Mouse (Mus musculus) midbrain, embryonic 10.5 days (tissue): ENCODE measurements around the gene 4930562C15Rik. TPM values are rescaled to one million over a fixed set of nuclear protein-coding genes. Genes with fewer than 3 reads are reported as not detected.

Experiments
- DNase-seq: peaks from one replicate; pipeline ENCODE4 v3.0.0-alpha.2; 2017; ENCODE audit warnings: low spot score
- H3K27ac ChIP-seq: fragments of 300-500 bp; sonication (generic); replicated peaks from 2 replicates; pipeline ENCODE4 v1.5.1; 2016; ENCODE audit warnings: mild to moderate bottlenecking
- H3K27me3 ChIP-seq: fragments of 300-500 bp; sonication (generic); 2 replicates; pipeline ENCODE4 v1.6.1; 2016; ENCODE audit warnings: low read depth, mild to moderate bottlenecking; ENCODE audit not compliant: poor library complexity, severe bottlenecking
- H3K36me3 ChIP-seq: fragments of 300-500 bp; sonication (generic); 2 replicates; pipeline ENCODE4 v1.6.1; 2016; ENCODE audit warnings: mild to moderate bottlenecking, moderate library complexity
- H3K4me1 ChIP-seq: fragments of 300-500 bp; sonication (generic); 2 replicates; pipeline ENCODE4 v1.6.1; 2016
- H3K4me3 ChIP-seq: fragments of 300-500 bp; sonication (generic); 2 replicates; pipeline ENCODE4 v1.5.1; 2016; ENCODE audit warnings: mild to moderate bottlenecking, moderate library complexity
- H3K9me3 ChIP-seq: fragments of 300-500 bp; sonication (generic); replicated peaks from 2 replicates; pipeline ENCODE4 v1.6.1; 2016; ENCODE audit warnings: mild to moderate bottlenecking
- WGBS: fragments of 180-500 bp; shearing (Covaris S2); methylation state at CpG from one replicate; pipeline ENCODE4 v1.1.7; 2016; 5-methylcytosine and 5-hydroxymethylcytosine counted together
- polyA plus RNA-seq: library from polyadenylated mRNA; unstranded; fragments of >200 nt; fragmentation: Nextera tagmentation; extraction: Ambion mirVana; gene quantifications from 2 replicates; pipeline ENCODE4 v1.2.1, GENCODE M21; 2016

Gene 4930562C15Rik
- polyA plus RNA-seq, 1 experiment from 2014 or later = 0.30 TPM

- DNase-seq = no peak
- H3K4me1 ChIP-seq = peaks cover 4% of the 10 kb centered on the region; the same call in 1 of the 2 replicates
- H3K9me3 ChIP-seq = no peaks in the 10 kb centered on the region
- H3K4me3 ChIP-seq = no peak overlapping the region
- no peaks in the 10 kb centered on the region for H3K27me3 ChIP-seq
- 87% methylated on average over 6 of the region's 6 CpGs for WGBS
- H3K27ac ChIP-seq = no peak overlapping the region
- peaks cover 11% of the 10 kb centered on the region for H3K36me3 ChIP-seq
Observed at GRCm38 (mm10) chr16:4903491-4904102, 68.4 kb downstream of the 4930562C15Rik start.

GRCm38 (mm10) chr16:4904878-4905277 lies 69.7 kb downstream of the 4930562C15Rik start:
- Histone ChIP-seq H3K27me3 (no peaks in the 10 kb centered on the region), H3K4me3 (no peak overlapping the region), H3K27ac (no peak overlapping the region), H3K9me3 (no peaks in the 10 kb centered on the region), H3K36me3 (peaks cover 24% of the 10 kb centered on the region), H3K4me1 (peaks cover 4% of the 10 kb centered on the region; the same call in 1 of the 2 replicates)
- no peak for DNase-seq
- WGBS = 91% methylated on average over 3 of the region's 3 CpGs

- Histone ChIP-seq H3K36me3 (peaks cover 29% of the 10 kb centered on the region), H3K4me3 (no peak overlapping the region), H3K27ac (no peak overlapping the region), H3K4me1 (peaks cover 4% of the 10 kb centered on the region; the same call in 1 of the 2 replicates), H3K27me3 (no peaks in the 10 kb centered on the region), H3K9me3 (no peaks in the 10 kb centered on the region)
- WGBS = 67% methylated on average over 1 of the region's 1 CpGs
- DNase-seq = no peak
Observed at GRCm38 (mm10) chr16:4905591-4905990, 70.4 kb downstream of the 4930562C15Rik start.

DNA sequence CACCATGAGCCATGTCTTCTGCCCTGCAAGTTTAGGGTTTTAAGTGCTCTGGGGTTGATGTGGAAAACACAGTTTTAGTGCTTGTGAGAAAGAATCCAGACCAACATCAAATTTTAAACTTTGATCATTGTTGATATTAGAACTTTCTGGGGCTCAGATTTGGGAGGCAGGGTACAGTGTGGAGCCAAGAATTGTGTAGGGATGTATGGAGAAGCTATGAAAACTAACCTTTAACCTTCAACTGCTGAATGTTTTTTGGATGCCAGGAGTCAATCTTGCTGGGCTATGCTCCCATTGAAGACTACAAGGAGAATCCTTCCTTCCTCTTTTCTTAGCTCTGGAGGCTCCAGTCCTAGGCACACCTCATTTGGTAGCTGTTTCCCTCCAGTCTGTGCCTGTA lies 71.3 kb downstream of the 4930562C15Rik start:
- H3K4me1 ChIP-seq = no peaks in the 10 kb centered on the region
- H3K4me3 ChIP-seq = no peak overlapping the region
- H3K27me3 ChIP-seq = no peaks in the 10 kb centered on the region
- no peak overlapping the region for H3K27ac ChIP-seq
- no peak for DNase-seq
- H3K9me3 ChIP-seq = no peaks in the 10 kb centered on the region
- H3K36me3 ChIP-seq = peaks cover 39% of the 10 kb centered on the region

DNA sequence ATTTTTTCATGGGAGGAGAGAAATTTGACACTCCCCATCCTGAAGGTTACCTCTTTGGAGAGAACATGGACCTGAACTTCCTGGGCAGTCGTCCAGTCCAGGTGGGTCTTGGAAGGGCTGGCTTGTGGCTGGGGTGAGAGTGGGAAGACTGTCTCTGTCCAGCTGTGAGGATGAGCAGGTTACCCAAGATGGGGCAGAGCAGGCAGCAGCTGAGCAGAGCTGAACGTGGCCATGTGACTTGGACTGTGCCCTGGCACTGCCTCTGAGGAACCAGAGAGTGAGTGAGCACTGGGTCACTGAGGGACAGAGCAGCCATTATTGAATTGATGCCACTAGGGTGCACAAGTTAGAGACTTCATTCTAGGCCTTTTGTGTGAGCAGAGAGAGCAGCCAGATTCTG lies 72.2 kb downstream of the 4930562C15Rik start:
- Histone ChIP-seq H3K27ac (no peak overlapping the region), H3K4me3 (no peak overlapping the region), H3K9me3 (no peaks in the 10 kb centered on the region), H3K4me1 (no peaks in the 10 kb centered on the region), H3K36me3 (peaks cover 47% of the 10 kb centered on the region), H3K27me3 (no peaks in the 10 kb centered on the region)
- WGBS = 83% methylated on average over 2 of the region's 2 CpGs
- DNase-seq = no peak

DNA sequence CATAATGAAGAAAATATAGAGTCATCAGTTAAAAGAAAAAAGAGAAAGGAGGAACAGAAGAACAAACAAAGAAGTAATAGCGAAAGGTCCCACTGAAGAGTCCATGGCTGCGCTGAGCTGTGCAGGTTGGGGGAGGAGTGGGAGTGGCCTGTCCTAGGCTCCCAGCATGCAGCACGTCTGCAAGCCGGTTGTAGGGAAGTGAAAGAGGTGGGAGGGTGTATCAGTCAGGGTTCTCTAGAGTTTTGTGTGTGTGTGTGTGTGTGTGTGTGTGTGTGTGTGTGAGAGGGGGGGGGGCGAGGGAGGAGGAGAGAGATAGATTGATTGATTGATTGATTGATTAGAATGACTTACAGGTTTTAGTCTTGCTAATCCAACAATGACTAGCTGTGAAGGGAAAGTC lies 72.8 kb downstream of the 4930562C15Rik start:
- no peaks in the 10 kb centered on the region for H3K9me3 ChIP-seq
- no peak for DNase-seq
- WGBS = 43% methylated on average over 5 of the region's 5 CpGs
- no peaks in the 10 kb centered on the region for H3K4me1 ChIP-seq
- no peak overlapping the region for H3K27ac ChIP-seq
- peaks cover 53% of the 10 kb centered on the region for H3K36me3 ChIP-seq
- H3K27me3 ChIP-seq = no peaks in the 10 kb centered on the region
- no peak overlapping the region for H3K4me3 ChIP-seq

- WGBS = 95% methylated on average over 2 of the region's 2 CpGs
- Histone ChIP-seq H3K36me3 (peaks cover 67% of the 10 kb centered on the region), H3K27ac (no peak overlapping the region), H3K4me3 (no peak overlapping the region), H3K4me1 (no peaks in the 10 kb centered on the region), H3K27me3 (no peaks in the 10 kb centered on the region), H3K9me3 (no peaks in the 10 kb centered on the region)
- no peak for DNase-seq
Observed at GRCm38 (mm10) chr16:4909745-4910144, 74.5 kb downstream of the 4930562C15Rik start.

GRCm38 (mm10) chr16:4910758-4911157 lies 75.5 kb downstream of the 4930562C15Rik start:
- DNase-seq = no peak
- no peaks in the 10 kb centered on the region for H3K27me3 ChIP-seq
- no peaks in the 10 kb centered on the region for H3K9me3 ChIP-seq
- H3K27ac ChIP-seq = no peak overlapping the region
- peaks cover 76% of the 10 kb centered on the region for H3K36me3 ChIP-seq
- 90% methylated on average over 8 of the region's 8 CpGs for WGBS
- no peaks in the 10 kb centered on the region for H3K4me1 ChIP-seq
- H3K4me3 ChIP-seq = no peak overlapping the region

GRCm38 (mm10) chr16:4912074-4912648 lies 76.9 kb downstream of the 4930562C15Rik start:
- no peak for DNase-seq
- no peaks in the 10 kb centered on the region for H3K9me3 ChIP-seq
- H3K4me3 ChIP-seq = no peak overlapping the region
- no peak overlapping the region for H3K27ac ChIP-seq
- 82% methylated on average over 10 of the region's 10 CpGs for WGBS
- no peaks in the 10 kb centered on the region for H3K4me1 ChIP-seq
- no peaks in the 10 kb centered on the region for H3K27me3 ChIP-seq
- H3K36me3 ChIP-seq = peaks cover 90% of the 10 kb centered on the region

DNA sequence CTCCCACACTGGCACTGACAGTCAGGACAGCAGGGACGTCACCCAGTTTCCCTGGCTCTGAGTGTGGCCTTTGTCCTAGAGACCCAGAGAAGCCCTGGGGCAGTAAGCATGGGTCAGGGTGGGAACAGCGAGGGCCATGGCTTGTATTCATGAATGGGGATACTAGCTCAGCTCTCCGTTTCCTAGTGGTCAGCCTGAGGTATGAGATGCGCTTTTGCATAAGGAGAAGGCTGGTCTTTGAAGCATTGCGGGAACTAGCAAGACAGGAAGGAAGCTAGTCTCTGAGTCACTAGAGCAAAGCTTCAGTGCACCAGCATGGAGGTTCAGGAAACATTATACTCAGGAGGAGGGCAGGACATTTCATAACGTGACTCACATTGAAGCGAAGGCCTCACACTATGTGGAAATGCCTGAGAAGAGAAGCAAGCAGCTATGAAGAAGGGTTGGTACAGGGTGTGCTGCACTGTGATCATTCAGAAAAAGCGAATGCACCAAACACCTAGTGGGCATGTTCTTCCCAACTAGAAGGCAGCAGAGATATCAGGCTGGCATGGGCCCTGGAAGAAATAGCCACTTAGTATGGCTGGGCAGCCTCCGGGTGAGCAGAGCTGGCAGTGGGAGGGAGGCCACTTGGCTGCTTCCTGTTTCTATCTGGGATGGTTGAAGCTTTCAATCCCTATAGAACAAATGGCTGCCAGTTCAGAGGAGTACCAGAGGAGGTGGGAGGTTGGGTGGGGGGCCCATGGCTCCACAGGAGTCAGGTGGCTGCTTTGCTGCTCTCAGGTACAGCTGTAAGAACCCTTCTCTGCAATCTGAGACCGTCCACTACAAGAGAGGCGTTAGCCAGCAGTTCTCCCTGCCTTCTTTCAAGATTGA lies 77.9 kb downstream of the 4930562C15Rik start:
- no peaks in the 10 kb centered on the region for H3K4me1 ChIP-seq
- H3K27me3 ChIP-seq = no peaks in the 10 kb centered on the region
- no peak overlapping the region; the same call in 1 of the 2 replicates for H3K27ac ChIP-seq
- no peak for DNase-seq
- H3K36me3 ChIP-seq = peaks cover 83% of the 10 kb centered on the region
- no peak overlapping the region for H3K4me3 ChIP-seq
- 75% methylated on average over 11 of the region's 11 CpGs for WGBS
- H3K9me3 ChIP-seq = no peaks in the 10 kb centered on the region

- no peaks in the 10 kb centered on the region for H3K9me3 ChIP-seq
- 39% methylated on average over 12 of the region's 12 CpGs for WGBS
- peaks cover 80% of the 10 kb centered on the region for H3K36me3 ChIP-seq
- H3K27me3 ChIP-seq = no peaks in the 10 kb centered on the region
- H3K4me1 ChIP-seq = no peaks in the 10 kb centered on the region
- H3K4me3 ChIP-seq = no peak overlapping the region
- peak; percentile 82 for DNase-seq
- H3K27ac ChIP-seq = no peak overlapping the region
Observed at GRCm38 (mm10) chr16:4913783-4914735, 78.8 kb downstream of the 4930562C15Rik start.

GRCm38 (mm10) chr16:4915931-4916330 lies 80.7 kb downstream of the 4930562C15Rik start:
- no peak for DNase-seq
- H3K36me3 ChIP-seq = peaks cover 69% of the 10 kb centered on the region
- H3K27ac ChIP-seq = no peak overlapping the region
- no peaks in the 10 kb centered on the region for H3K9me3 ChIP-seq
- no peaks in the 10 kb centered on the region for H3K4me1 ChIP-seq
- no peak overlapping the region for H3K4me3 ChIP-seq
- H3K27me3 ChIP-seq = no peaks in the 10 kb centered on the region
- WGBS = 90% methylated on average over 3 of the region's 3 CpGs
